Mouse (Mus musculus) midbrain, embryonic 15.5 days (tissue): ENCODE data around the gene Ddx54. TPM values are rescaled to one million over a fixed set of nuclear protein-coding genes. Genes with fewer than 3 reads are reported as not detected.
A peak's percentile ranks its signal among the peaks of the same experiment; 100 is the strongest.

ENCODE experiments used
- ATAC-seq: fragments of 200-750 bp; cut with Nextera tagmentation; replicated peaks from 2 replicates; pipeline ENCODE4 v1.8.0; 2017; ENCODE audit warnings: moderate TSS enrichment
- H3K27ac ChIP-seq: fragments of 300-500 bp; sonication (generic); 2 replicates; pipeline ENCODE4 v1.5.1; 2015; ENCODE audit warnings: mild to moderate bottlenecking, inconsistent platforms
- H3K27me3 ChIP-seq: fragments of 300-500 bp; sonication (generic); replicated peaks from 2 replicates; pipeline ENCODE4 v1.6.1; 2015; ENCODE audit warnings: inconsistent platforms
- H3K36me3 ChIP-seq: fragments of 300-500 bp; sonication (generic); replicated peaks from 2 replicates; pipeline ENCODE4 v1.6.1; 2015; ENCODE audit warnings: inconsistent platforms
- H3K4me1 ChIP-seq: fragments of 300-500 bp; sonication (generic); 2 replicates; pipeline ENCODE4 v1.6.1; 2015; ENCODE audit warnings: inconsistent platforms
- H3K4me2 ChIP-seq: fragments of 300-500 bp; sonication (generic); 2 replicates; pipeline ENCODE4 v1.6.1; 2015; ENCODE audit warnings: inconsistent platforms, mild to moderate bottlenecking, moderate library complexity
- H3K4me3 ChIP-seq: fragments of 300-500 bp; sonication (generic); 2 replicates; pipeline ENCODE4 v1.5.1; 2015; ENCODE audit warnings: mild to moderate bottlenecking, inconsistent platforms
- H3K9ac ChIP-seq: fragments of 300-500 bp; sonication (generic); 2 replicates; pipeline ENCODE4 v1.6.1; 2015; ENCODE audit warnings: mild to moderate bottlenecking, inconsistent platforms
- H3K9me3 ChIP-seq: fragments of 300-500 bp; sonication (generic); 2 replicates; pipeline ENCODE4 v1.6.1; 2016; ENCODE audit warnings: inconsistent platforms
- WGBS: fragments of 180-500 bp; shearing (Covaris S2); methylation state at CpG from one replicate; pipeline ENCODE4 v1.1.7; 2015; ENCODE audit warnings: mixed read lengths; 5-methylcytosine and 5-hydroxymethylcytosine counted together
- polyA plus RNA-seq: library from polyadenylated mRNA; unstranded; fragments of >200 nt; fragmentation: Nextera tagmentation; extraction: Ambion mirVana; gene quantifications from 2 replicates; pipeline ENCODE4 v1.2.1, GENCODE M21; 2015

The Ddx54 gene
- polyA plus RNA-seq, 1 experiment from 2014 or later, result 39.9 TPM

GRCm38 (mm10) chr5:120604839-120605238, 7.7 kb upstream of the Ddx54 start:
- peak; percentile 34; the same call in 1 of the 2 replicates for ATAC-seq
- peaks cover 6% of the 10 kb centered on the region for H3K4me1 ChIP-seq
- no peaks in the 10 kb centered on the region for H3K27me3 ChIP-seq
- peak overlapping the region; percentile 54 for H3K4me2 ChIP-seq
- H3K4me3 ChIP-seq, result peak overlapping the region; percentile 34
- H3K36me3 ChIP-seq, result no peaks in the 10 kb centered on the region
- no peaks in the 10 kb centered on the region for H3K9me3 ChIP-seq
- 2% methylated on average over 6 of the region's 6 CpGs for WGBS
- peak overlapping the region; percentile 42; the same call in 1 of the 2 replicates for H3K9ac ChIP-seq
- peak overlapping the region; percentile 46 for H3K27ac ChIP-seq

GRCm38 (mm10) chr5:120605241-120605661, 7.3 kb upstream of the Ddx54 start:
- H3K9ac ChIP-seq, result peak overlapping the region; percentile 42
- peak; percentile 53 for ATAC-seq
- H3K27me3 ChIP-seq, result no peaks in the 10 kb centered on the region
- WGBS, result 0% methylated on average over 10 of the region's 10 CpGs
- peak overlapping the region; percentile 54 for H3K4me2 ChIP-seq
- peaks cover 6% of the 10 kb centered on the region for H3K4me1 ChIP-seq
- H3K9me3 ChIP-seq, result no peaks in the 10 kb centered on the region
- peak overlapping the region; percentile 34 for H3K4me3 ChIP-seq
- peak overlapping the region; percentile 46 for H3K27ac ChIP-seq
- H3K36me3 ChIP-seq, result no peaks in the 10 kb centered on the region

- Histone ChIP-seq H3K4me1 (peaks cover 6% of the 10 kb centered on the region), H3K9ac (no peak overlapping the region), H3K4me3 (peak overlapping the region; percentile 34), H3K27me3 (no peaks in the 10 kb centered on the region), H3K4me2 (peak overlapping the region; percentile 54), H3K36me3 (no peaks in the 10 kb centered on the region), H3K27ac (peak overlapping the region; percentile 46; the same call in 1 of the 2 replicates), H3K9me3 (no peaks in the 10 kb centered on the region)
- WGBS, result 1% methylated on average over 8 of the region's 8 CpGs
- ATAC-seq, result peak; percentile 76
Observed at GRCm38 (mm10) chr5:120605688-120606087, 6.9 kb upstream of the Ddx54 start.

- Histone ChIP-seq H3K4me1 (peaks cover 16% of the 10 kb centered on the region), H3K4me2 (no peak overlapping the region), H3K4me3 (no peak overlapping the region), H3K27ac (no peak overlapping the region), H3K27me3 (no peaks in the 10 kb centered on the region), H3K36me3 (no peaks in the 10 kb centered on the region), H3K9ac (no peak overlapping the region), H3K9me3 (no peaks in the 10 kb centered on the region)
- WGBS, result 69% methylated on average over 25 of the region's 25 CpGs
- no peak for ATAC-seq
Observed at GRCm38 (mm10) chr5:120606590-120607200, 5.8 kb upstream of the Ddx54 start.

- WGBS, result 81% methylated on average over 3 of the region's 3 CpGs
Observed at GRCm38 (mm10) chr5:120607335-120607734, 5.2 kb upstream of the Ddx54 start.

GRCm38 (mm10) chr5:120609246-120609775, 3.2 kb upstream of the Ddx54 start:
- no peak overlapping the region for H3K9ac ChIP-seq
- ATAC-seq, result no peak

More at GRCm38 (mm10) chr5:120607335-120607734, 5.2 kb upstream of the Ddx54 start:
- H3K4me2 ChIP-seq, result no peak overlapping the region
- H3K4me1 ChIP-seq, result peaks cover 20% of the 10 kb centered on the region
- no peak overlapping the region for H3K27ac ChIP-seq
- no peaks in the 10 kb centered on the region for H3K9me3 ChIP-seq
- H3K4me3 ChIP-seq, result no peak overlapping the region
- H3K36me3 ChIP-seq, result no peaks in the 10 kb centered on the region
- no peaks in the 10 kb centered on the region for H3K27me3 ChIP-seq
- ATAC-seq, result no peak
- H3K9ac ChIP-seq, result no peak overlapping the region

GRCm38 (mm10) chr5:120610906-120611305, 1.6 kb upstream of the Ddx54 start:
- H3K4me2 ChIP-seq, result peak overlapping the region; percentile 84
- no peaks in the 10 kb centered on the region for H3K36me3 ChIP-seq
- ATAC-seq, result no peak
- no peak overlapping the region for H3K27ac ChIP-seq
- 90% methylated on average over 5 of the region's 5 CpGs for WGBS
- peaks cover 22% of the 10 kb centered on the region for H3K4me1 ChIP-seq
- H3K4me3 ChIP-seq, result 0 out of 2 replicates have a peak overlapping the region, but pooled peaks have one; percentile 79
- H3K9me3 ChIP-seq, result no peaks in the 10 kb centered on the region
- no peaks in the 10 kb centered on the region for H3K27me3 ChIP-seq
- peak overlapping the region; percentile 71 for H3K9ac ChIP-seq

More at GRCm38 (mm10) chr5:120609246-120609775, 3.2 kb upstream of the Ddx54 start:
- 82% methylated on average over 16 of the region's 16 CpGs for WGBS
- Histone ChIP-seq H3K27me3 (no peaks in the 10 kb centered on the region), H3K4me1 (peaks cover 28% of the 10 kb centered on the region), H3K27ac (no peak overlapping the region), H3K4me2 (no peak overlapping the region), H3K4me3 (no peak overlapping the region), H3K36me3 (no peaks in the 10 kb centered on the region), H3K9me3 (no peaks in the 10 kb centered on the region)

- no peaks in the 10 kb centered on the region for H3K36me3 ChIP-seq
- no peaks in the 10 kb centered on the region for H3K9me3 ChIP-seq
- no peak for ATAC-seq
- H3K4me2 ChIP-seq, result peak overlapping the region; percentile 84
- H3K4me3 ChIP-seq, result peak overlapping the region; percentile 79
- peak overlapping the region; percentile 71 for H3K9ac ChIP-seq
- H3K4me1 ChIP-seq, result peaks cover 22% of the 10 kb centered on the region
- 47% methylated on average over 8 of the region's 8 CpGs for WGBS
- peak overlapping the region; percentile 89; the same call in 1 of the 2 replicates for H3K27ac ChIP-seq
- no peaks in the 10 kb centered on the region for H3K27me3 ChIP-seq
Observed at GRCm38 (mm10) chr5:120611416-120611815, 1.1 kb upstream of the Ddx54 start.

- Histone ChIP-seq H3K4me3 (peak overlapping the region; percentile 79), H3K4me1 (peaks cover 22% of the 10 kb centered on the region), H3K27me3 (no peaks in the 10 kb centered on the region), H3K9ac (peak overlapping the region; percentile 71), H3K4me2 (peak overlapping the region; percentile 84), H3K27ac (peak overlapping the region; percentile 89), H3K36me3 (peaks cover 4% of the 10 kb centered on the region; the same call in 1 of the 2 replicates), H3K9me3 (no peaks in the 10 kb centered on the region)
- peak; percentile 94 for ATAC-seq
- WGBS, result under 1% methylated on average over 69 of the region's 69 CpGs
Observed at GRCm38 (mm10) chr5:120612822-120613604, 474 bp downstream of the Ddx54 start.

- Histone ChIP-seq H3K4me2 (no peak overlapping the region), H3K9ac (no peak overlapping the region), H3K4me3 (no peak overlapping the region), H3K27me3 (no peaks in the 10 kb centered on the region), H3K36me3 (peaks cover 19% of the 10 kb centered on the region), H3K9me3 (no peaks in the 10 kb centered on the region), H3K4me1 (peaks cover 20% of the 10 kb centered on the region), H3K27ac (no peak overlapping the region)
- no peak for ATAC-seq
- WGBS, result 96% methylated on average over 4 of the region's 4 CpGs
Observed at GRCm38 (mm10) chr5:120615903-120616302, 3.4 kb downstream of the Ddx54 start.

GRCm38 (mm10) chr5:120618778-120619177, 6.2 kb downstream of the Ddx54 start:
- Histone ChIP-seq H3K4me2 (no peak overlapping the region), H3K27me3 (no peaks in the 10 kb centered on the region), H3K9ac (no peak overlapping the region), H3K4me3 (no peak overlapping the region), H3K27ac (no peak overlapping the region), H3K36me3 (peaks cover 19% of the 10 kb centered on the region), H3K9me3 (no peaks in the 10 kb centered on the region), H3K4me1 (peaks cover 5% of the 10 kb centered on the region)
- no peak for ATAC-seq
- WGBS, result 87% methylated on average over 12 of the region's 12 CpGs

GRCm38 (mm10) chr5:120619201-120619600, 6.7 kb downstream of the Ddx54 start:
- no peaks in the 10 kb centered on the region for H3K9me3 ChIP-seq
- no peaks in the 10 kb centered on the region for H3K27me3 ChIP-seq
- H3K4me1 ChIP-seq, result peaks cover under 1% of the 10 kb centered on the region; the same call in 1 of the 2 replicates
- H3K4me3 ChIP-seq, result no peak overlapping the region
- 19% methylated on average over 5 of the region's 5 CpGs for WGBS
- H3K36me3 ChIP-seq, result peaks cover 20% of the 10 kb centered on the region
- H3K9ac ChIP-seq, result no peak overlapping the region
- H3K4me2 ChIP-seq, result no peak overlapping the region
- no peak overlapping the region for H3K27ac ChIP-seq
- no peak for ATAC-seq
